Mouse (Mus musculus) embryonic fibroblast, embryonic 13.5 days (primary cell): Measurements from ENCODE around the gene Mmp23. TPM values are rescaled to one million over a fixed set of nuclear protein-coding genes. Genes with fewer than 3 reads are reported as not detected.
"Not testable (repeated sequence)": the region's sequence is repeated elsewhere in the genome, so short reads cannot be mapped to it uniquely, and the experiment has no call there.

Experiments used
- H3K27ac ChIP-seq: 2 replicates; pipeline ENCODE4 v1.5.1; 2012; ENCODE audit warnings: low read length, control low read depth, inconsistent platforms; ENCODE audit not compliant: insufficient read depth
- H3K4me1 ChIP-seq: 2 replicates; pipeline ENCODE4 v1.6.1; 2011; ENCODE audit warnings: low read length; ENCODE audit not compliant: control insufficient read depth, insufficient read depth
- H3K4me3 ChIP-seq: 2 replicates; pipeline ENCODE4 v1.5.1; 2011; ENCODE audit warnings: mild to moderate bottlenecking, control low read depth, low read length; ENCODE audit not compliant: insufficient read depth
- CTCF ChIP-seq: IDR thresholded peaks from 2 replicates; pipeline ENCODE4 v1.5.1; 2011; ENCODE audit warnings: mild to moderate bottlenecking, control low read depth, low read length, moderate library complexity, borderline replicate concordance; ENCODE audit not compliant: insufficient read depth
- POLR2A ChIP-seq: IDR thresholded peaks from 2 replicates; pipeline ENCODE4 v1.6.1; 2011; ENCODE audit warnings: low read depth, mild to moderate bottlenecking, control low read depth, low read length, moderate library complexity
- polyA plus RNA-seq: library from polyadenylated mRNA; stranded (reverse); fragments of >200 nt; gene quantifications from 2 replicates; pipeline ENCODE4 v1.2.4, GENCODE M21; 2011; ENCODE audit warnings: low read depth; ENCODE audit not compliant: missing spikeins, insufficient read length

The Mmp23 gene
- 80.7 and 93.1 TPM in 2 replicates for polyA plus RNA-seq

DNA sequence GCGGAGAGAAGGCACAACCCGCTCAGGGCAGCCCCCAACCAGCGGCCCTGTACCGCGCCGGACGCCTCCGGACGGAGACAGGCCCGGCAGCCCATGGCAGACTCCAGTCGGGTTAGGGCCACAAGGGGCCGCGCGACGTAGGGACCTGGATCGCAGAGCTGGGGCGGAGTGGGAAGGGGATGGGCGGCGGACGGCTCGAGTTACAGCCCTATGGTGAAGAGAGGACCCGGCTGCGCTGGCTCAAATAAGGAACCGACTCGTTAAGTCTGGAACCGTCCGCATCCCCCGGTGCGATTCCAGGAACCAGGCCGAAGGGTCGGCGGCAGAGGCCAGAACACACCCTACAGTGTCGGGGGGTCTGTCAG is at the start of gene Mmp23:
TSS of gene Mmp23 (minus strand) at position 299 of the 365 bp plus-strand sequence.
- Histone ChIP-seq H3K27ac (peak within 1 kb of the TSS; percentile 72), H3K4me3 (peak within 1 kb of the TSS; percentile 33), H3K4me1 (no peaks in the 10 kb centered on the region; the same call in none of the 2 replicates)
- TF ChIP-seq POLR2A (peak; percentile 68), CTCF (no peak)

DNA sequence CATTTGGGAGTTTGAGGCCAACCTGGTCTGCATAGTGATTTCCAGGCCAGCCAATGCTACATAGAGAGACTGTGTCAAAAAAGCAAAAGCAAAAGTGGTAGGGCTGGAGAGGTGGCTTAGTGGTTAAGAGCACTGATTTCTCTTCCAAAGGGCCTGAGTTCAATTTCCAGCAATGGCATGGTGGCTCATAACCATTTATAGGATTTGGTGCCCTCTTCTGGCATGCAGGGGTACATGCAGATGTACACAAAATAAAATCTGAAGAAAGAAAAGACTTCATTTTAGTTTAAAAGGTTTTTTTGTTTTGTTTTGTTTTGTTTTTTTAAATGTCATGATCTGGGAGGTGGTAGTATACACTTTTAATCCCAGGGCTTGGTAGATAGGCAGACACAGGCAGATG is 47.2 kb upstream of the Mmp23 start:
- TF ChIP-seq CTCF (no peak), POLR2A (no peak)
- Histone ChIP-seq H3K4me1 (peaks cover 17% of the 10 kb centered on the region), H3K27ac (no peak overlapping the region), H3K4me3 (no peak overlapping the region)

DNA sequence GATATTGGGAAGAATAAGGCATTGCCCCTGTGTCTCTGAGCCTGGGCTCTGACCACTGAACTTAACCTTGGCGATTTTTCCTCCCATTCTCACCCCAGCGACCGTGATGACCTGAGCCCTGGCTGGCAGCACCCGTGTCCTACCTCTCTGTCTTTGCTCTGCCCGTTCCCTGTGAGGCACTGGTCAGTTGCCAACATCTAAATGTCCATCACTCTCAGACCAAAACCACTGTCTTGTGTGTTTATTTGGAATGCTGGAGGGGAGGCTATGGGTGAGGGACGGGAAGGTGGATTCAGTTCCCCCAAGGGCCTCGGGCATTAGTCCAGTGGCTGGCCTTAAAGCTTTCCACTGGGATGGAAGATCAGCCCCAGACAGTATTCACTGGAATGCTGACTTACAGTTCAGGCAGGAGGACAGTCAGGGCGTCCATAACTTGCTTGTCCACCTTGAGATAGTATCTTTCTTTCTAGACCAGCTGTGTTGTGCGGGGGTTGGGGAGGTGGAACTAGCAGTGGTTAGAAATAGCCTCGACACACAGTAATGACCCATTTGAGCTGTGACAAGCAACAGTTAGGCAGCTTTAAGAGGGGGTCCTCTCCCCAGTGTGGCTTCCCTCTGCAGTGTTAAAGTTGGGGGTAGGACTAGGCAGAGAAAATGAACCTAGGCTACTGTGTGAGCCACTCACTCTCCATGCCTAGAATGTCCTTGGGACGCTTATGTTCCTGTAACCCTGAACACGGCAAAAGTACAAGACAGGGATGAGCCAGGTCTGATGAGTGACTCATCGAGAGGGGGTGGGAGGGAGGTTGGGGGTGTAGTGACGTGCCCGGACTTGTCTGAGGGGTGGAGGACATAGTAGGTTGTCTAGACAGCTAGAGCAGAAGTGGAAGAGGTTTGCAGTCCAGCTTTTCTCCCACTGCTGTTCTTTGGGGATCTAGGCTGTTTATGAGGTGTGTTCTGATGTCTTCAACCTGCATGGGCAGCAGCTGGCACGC is 43.4 kb upstream of the Mmp23 start:
- TF ChIP-seq POLR2A: peak; percentile 49; the same call in 1 of the 2 replicates
- TF ChIP-seq CTCF: no peak
- Histone ChIP-seq H3K4me3 (no peak overlapping the region), H3K27ac (peak overlapping the region; percentile 71), H3K4me1 (peaks cover 17% of the 10 kb centered on the region)

DNA sequence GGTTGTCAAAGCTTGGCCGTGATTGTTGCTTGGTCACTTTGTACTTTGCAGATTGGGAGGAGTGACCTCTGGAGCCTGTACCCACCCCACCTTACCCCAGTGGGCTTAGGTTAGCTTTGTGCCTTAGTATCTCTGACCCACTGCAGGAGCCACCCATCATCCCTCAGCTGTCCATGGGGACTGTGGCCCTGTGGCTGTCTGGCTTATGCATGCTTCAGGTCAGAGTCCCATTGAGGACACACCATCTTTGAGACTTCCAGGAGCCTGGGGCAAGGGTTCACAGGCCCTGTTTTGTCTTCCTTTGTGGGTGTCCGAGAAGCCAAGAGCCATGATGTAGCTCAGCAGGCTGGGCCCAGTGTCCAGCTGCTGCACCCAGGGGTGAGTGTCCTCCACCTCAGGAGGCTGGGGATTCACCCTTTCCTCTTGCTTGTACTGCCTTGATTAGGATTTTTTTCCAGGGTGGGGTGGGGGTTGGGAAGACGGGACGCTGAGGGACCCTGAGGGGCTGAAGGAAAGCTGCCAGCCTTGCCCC is 42.4 kb upstream of the Mmp23 start:
- no peak overlapping the region for H3K27ac ChIP-seq
- H3K4me1 ChIP-seq: peaks cover 17% of the 10 kb centered on the region
- TF ChIP-seq POLR2A: no peak
- TF ChIP-seq CTCF: no peak
- H3K4me3 ChIP-seq: no peak overlapping the region

GRCm38 (mm10) chr4:155694482-155695401 is 41.6 kb upstream of the Mmp23 start:
- Histone ChIP-seq H3K4me1 (peaks cover 17% of the 10 kb centered on the region), H3K4me3 (peak overlapping the region; percentile 37), H3K27ac (peak overlapping the region; percentile 1)
- TF ChIP-seq CTCF (peak; percentile 23; the same call in 1 of the 2 replicates), POLR2A (peak; percentile 59)

- Histone ChIP-seq H3K27ac (peak within 1 kb of the TSS; percentile 1), H3K4me3 (peak within 1 kb of the TSS; percentile 37), H3K4me1 (peaks cover 17% of the 10 kb centered on the region)
- peak; percentile 47; the same call in 1 of the 2 replicates for TF ChIP-seq POLR2A
- TF ChIP-seq CTCF: no peak
Measured at GRCm38 (mm10) chr4:155694111-155694481, 40.9 kb upstream of the Mmp23 start, which contains the start of gene Fndc10. Fndc10 (plus strand) TSS chr4:155694342.

DNA sequence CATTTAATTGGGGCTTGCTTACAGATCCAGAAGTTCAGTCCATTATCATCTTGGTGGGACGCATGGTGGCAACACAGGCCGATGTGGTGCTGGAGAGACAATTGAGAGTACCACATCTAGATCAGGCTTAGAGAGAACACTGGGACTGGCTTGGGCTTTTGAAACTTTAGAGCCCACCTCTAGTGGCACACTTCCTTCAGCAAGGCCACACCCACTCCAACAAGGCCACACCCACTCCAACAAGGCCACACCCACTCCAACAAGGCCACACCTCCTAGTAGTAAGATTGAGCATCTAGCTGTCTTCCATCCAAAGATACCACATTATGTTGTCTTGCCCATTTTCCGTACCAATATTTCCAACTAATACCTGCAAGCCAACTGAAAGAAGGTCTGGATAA is 39.2 kb upstream of the Mmp23 start:
- peaks cover 12% of the 10 kb centered on the region for H3K4me1 ChIP-seq
- TF ChIP-seq CTCF (no peak), POLR2A (no peak)
- no peak overlapping the region for H3K4me3 ChIP-seq
- no peak overlapping the region for H3K27ac ChIP-seq

DNA sequence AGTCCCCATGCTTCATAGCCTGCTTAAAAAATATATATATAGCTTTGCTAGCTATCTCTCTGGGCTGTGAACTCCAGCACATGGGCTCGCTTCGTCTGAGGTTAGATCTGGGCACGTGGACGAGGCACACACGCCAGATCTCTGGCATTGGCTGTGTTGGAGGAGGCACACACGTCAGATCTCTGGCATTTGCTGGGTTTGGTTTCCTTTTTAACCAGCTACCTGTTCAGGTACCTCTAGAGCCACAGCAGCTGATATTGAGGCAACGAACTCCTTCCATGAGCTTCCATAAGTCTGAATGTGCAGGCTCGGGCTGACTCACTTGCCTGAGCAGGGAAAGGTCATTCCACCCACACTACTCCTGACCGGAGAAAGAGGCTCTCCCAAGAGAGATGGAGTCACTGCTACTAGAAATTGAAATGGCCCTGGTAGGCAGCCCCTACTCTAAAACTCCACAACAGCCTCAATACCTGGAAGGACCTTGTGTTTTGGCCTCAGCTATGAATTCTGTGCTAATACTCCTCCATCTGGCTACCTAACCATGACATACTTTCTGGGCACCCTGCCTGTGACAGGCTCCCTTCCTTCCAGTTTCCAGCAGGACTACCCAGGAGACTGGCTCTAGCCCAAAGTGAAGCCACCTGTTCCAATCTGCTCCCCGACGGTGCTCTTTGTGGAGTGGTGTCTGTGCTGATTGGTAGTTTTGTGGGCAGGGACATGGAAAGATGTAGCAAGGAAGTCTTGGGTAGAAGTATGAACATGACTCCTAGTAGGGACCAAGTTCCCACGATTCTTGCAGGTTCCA is 37.6 kb upstream of the Mmp23 start:
- Histone ChIP-seq H3K4me3 (no peak overlapping the region), H3K27ac (no peak overlapping the region), H3K4me1 (no peaks in the 10 kb centered on the region)
- no peak for TF ChIP-seq CTCF
- TF ChIP-seq POLR2A: no peak

GRCm38 (mm10) chr4:155687764-155688163 is 34.6 kb upstream of the Mmp23 start:
- not testable (repeated sequence) for H3K4me1 ChIP-seq, H3K4me3 ChIP-seq, H3K27ac ChIP-seq

DNA sequence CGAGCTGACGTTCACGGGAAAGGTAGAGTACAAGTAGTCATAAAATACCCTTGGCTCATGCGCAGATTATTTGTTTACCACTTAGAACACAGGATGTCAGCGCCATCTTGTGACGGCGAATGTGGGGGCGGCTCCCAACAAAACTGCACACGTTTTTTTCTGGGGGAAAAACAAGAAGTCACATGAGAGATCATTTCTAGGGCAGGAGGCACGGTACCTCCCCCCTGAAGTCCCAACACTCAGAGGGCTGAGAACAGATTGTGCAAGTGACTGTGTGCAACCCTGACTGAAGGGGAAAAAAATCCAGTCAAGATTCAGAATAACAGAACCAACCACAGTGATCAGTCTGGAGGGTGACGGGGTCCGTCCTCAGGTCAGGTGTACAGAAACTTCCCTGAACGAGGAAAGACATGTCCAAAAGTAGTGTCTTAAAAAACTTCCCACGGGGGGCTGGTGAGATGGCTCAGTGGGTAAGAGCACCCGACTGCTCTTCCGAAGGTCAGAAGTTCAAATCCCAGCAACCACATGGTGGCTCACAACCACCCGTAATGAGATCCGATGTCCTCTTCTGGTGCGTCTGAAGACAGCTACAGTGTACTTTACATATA is 30.6 kb upstream of the Mmp23 start:
- not testable (repeated sequence) for H3K4me1 ChIP-seq, H3K4me3 ChIP-seq, H3K27ac ChIP-seq
